Comparison of ENCODE assay signal across 21 mouse cellular contexts in the genomic region with DNA sequence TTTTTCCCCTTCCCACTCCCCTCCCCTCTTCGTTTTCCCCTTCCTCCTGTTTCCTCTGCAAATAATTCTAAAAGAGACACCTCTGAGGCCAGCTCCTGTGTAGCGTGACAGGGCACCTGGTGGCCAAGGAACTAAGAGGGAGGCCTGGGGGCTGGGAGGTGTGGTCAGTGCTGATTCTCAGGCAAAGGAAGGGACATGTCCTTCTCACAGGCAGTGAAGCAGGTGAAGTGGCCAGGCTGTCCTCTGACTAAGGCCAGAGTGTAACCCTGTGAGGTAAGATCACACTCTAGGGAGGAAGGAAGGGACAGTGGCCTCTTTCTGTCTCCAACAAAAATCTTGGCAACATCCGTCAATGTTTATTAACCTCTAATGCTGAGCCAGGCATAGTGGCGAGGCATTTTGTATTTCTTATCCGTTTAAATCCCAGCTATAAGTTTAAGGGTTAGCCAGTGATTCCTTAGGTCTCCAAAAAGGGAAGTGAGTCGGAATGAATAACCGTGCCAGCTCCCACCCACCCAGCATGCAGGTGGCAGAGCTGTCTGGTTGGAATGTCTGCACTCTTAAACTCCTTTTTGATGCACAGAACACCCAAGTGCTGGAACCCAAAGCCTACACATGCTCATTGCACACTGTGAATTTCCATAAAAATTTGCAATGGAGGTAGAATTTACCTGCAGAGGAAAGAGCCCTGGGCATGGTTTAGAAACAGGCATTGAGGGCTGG. TPM values are rescaled to one million over a fixed set of nuclear protein-coding genes. Genes with fewer than 3 reads are reported as not detected.
DNase-seq lines count a peak whose midpoint lies in the region; ATAC-seq and TF ChIP-seq lines count a peak whose summit lies in the region.
"Had no signal": no experiment of that assay in that cellular context is flagged by ENCODE, and none has a peak within 500 bp of the region (broad histone marks: within the 10 kb centered on the region; RNA-seq: fewer than 3 reads in every experiment).

No protein-coding gene starts in this region.

- no peak overlapping the region for H3K4me2 ChIP-seq in kidney, postnatal 0 days (ENCODE audit: low read length)
- no peak overlapping the region for H3K4me2 ChIP-seq in liver, embryonic 12.5 days
- H3K4me2 ChIP-seq: embryonic facial prominence, embryonic 13.5 days; liver, embryonic 13.5 days; midbrain, embryonic 13.5 days; neural tube, embryonic 15.5 days had no signal

- 0 out of 2 replicates have a peak, but pooled peaks cover 12% of the 10 kb centered on the region for H3K4me1 ChIP-seq in kidney, postnatal 0 days (replicated peaks; ENCODE audit: insufficient read depth, low read length)
- peaks cover 3% of the 10 kb centered on the region; the same call in 1 of the 2 replicates for H3K4me1 ChIP-seq in kidney, adult 2 months (ENCODE audit: control insufficient read depth, insufficient read depth, low read length)
- peaks cover 10% of the 10 kb centered on the region; the same call in 1 of the 2 replicates for H3K4me1 ChIP-seq in liver, embryonic 12.5 days
- H3K4me1 ChIP-seq: embryonic facial prominence, embryonic 13.5 days; liver, embryonic 13.5 days; midbrain, embryonic 13.5 days had no signal

- TF ChIP-seq POLR2A in kidney, adult 2 months (IDR thresholded peaks at IDR 0.05; ENCODE audit: low read depth, low read length) = no peak

- no peaks in the 10 kb centered on the region for H3K27me3 ChIP-seq in kidney, postnatal 0 days (ENCODE audit: insufficient read depth, low read length)
- H3K27me3 ChIP-seq in kidney, adult 2 months (replicated peaks; ENCODE audit: control insufficient read depth, insufficient read depth, low read length) = no peaks in the 10 kb centered on the region
- no peaks in the 10 kb centered on the region for H3K27me3 ChIP-seq in liver, embryonic 12.5 days (replicated peaks)
- H3K27me3 ChIP-seq: CH12.LX; embryonic facial prominence, embryonic 13.5 days; liver, embryonic 13.5 days; midbrain, embryonic 13.5 days; neural tube, embryonic 15.5 days had no signal

- DNase-seq in cerebellum, adult 11 months = no peak
- DNase-seq in kidney, postnatal 0 days (ENCODE audit: low spot score) = no peak
- no peak for DNase-seq in kidney, adult 2 months
- peak; percentile 34 for DNase-seq in lung, postnatal 36 days
- peak; percentile 17 for DNase-seq in testis, postnatal 14 days (ENCODE audit: low spot score)
- DNase-seq in layer of hippocampus, postnatal 36 days = no peak
- DNase-seq: adrenal gland, adult 2 months; cerebellum, adult 8-10 months; gastrocnemius, postnatal 25 days; kidney, adult 9 months; liver, embryonic 13.5 days; thymus, postnatal 36 days had no signal

- H3K27ac ChIP-seq in kidney, postnatal 0 days = no peak overlapping the region; the same call in 1 of the 2 replicates
- no peak overlapping the region; the same call in 1 of the 2 replicates for H3K27ac ChIP-seq in kidney, adult 2 months (ENCODE audit: insufficient read depth, low read depth, low read length)
- H3K27ac ChIP-seq in liver, embryonic 12.5 days = no peak overlapping the region
- H3K27ac ChIP-seq: embryonic facial prominence, embryonic 13.5 days; heart, embryonic 10.5 days; left cerebral cortex, adult 2 months; liver, embryonic 13.5 days; midbrain, embryonic 13.5 days; neural tube, embryonic 15.5 days had no signal

- H3K9ac ChIP-seq in kidney, postnatal 0 days (ENCODE audit: low read depth, low read length) = no peak overlapping the region
- no peak overlapping the region for H3K9ac ChIP-seq in liver, embryonic 12.5 days
- H3K9ac ChIP-seq: embryonic facial prominence, embryonic 13.5 days; liver, embryonic 13.5 days; midbrain, embryonic 13.5 days; neural tube, embryonic 15.5 days had no signal

- no peak overlapping the region for H3K4me3 ChIP-seq in kidney, postnatal 0 days (replicated peaks; ENCODE audit: low read depth, low read length)
- no peak overlapping the region for H3K4me3 ChIP-seq in kidney, adult 2 months (ENCODE audit: insufficient read depth, low read depth, low read length)
- no peak overlapping the region for H3K4me3 ChIP-seq in liver, embryonic 12.5 days
- H3K4me3 ChIP-seq: embryonic facial prominence, embryonic 13.5 days; heart, embryonic 10.5 days; left cerebral cortex, adult 2 months; liver, embryonic 13.5 days; midbrain, embryonic 13.5 days; neural tube, embryonic 15.5 days had no signal

- no peak for TF ChIP-seq CTCF in kidney, postnatal 0 days (IDR thresholded peaks at IDR 0.05; ENCODE audit: low read depth)
- no peak for TF ChIP-seq CTCF in kidney, adult 2 months (conservative IDR thresholded peaks at IDR 0.05; ENCODE audit: insufficient read depth, insufficient read length, low read depth, low read length)

- 0 out of 2 replicates have a peak, but pooled peaks have one; percentile 45 for ATAC-seq in cerebellum, adult (ENCODE audit: insufficient number of reproducible peaks, low FRiP score, low TSS enrichment)
- peak; percentile 66 for ATAC-seq in kidney, postnatal 0 days (replicated peaks; ENCODE audit: low FRiP score, low read depth)
- no peak for ATAC-seq in liver, embryonic 12.5 days
- ATAC-seq: hindbrain, embryonic 16.5 days; midbrain, embryonic 13.5 days had no signal

- WGBS in kidney, postnatal 0 days = 47% methylated on average over 7 of the region's 7 CpGs
- 38% methylated on average over 7 of the region's 7 CpGs for WGBS in kidney, adult 2 months
- WGBS in liver, embryonic 12.5 days (ENCODE audit: insufficient replicate concordance) = 48% methylated on average over 7 of the region's 7 CpGs

- H3K36me3 ChIP-seq in kidney, postnatal 0 days (ENCODE audit: insufficient read depth, low read length) = no peaks in the 10 kb centered on the region
- H3K36me3 ChIP-seq in kidney, adult 2 months (ENCODE audit: control insufficient read depth, insufficient read depth, low read length) = no peaks in the 10 kb centered on the region
- H3K36me3 ChIP-seq in liver, embryonic 12.5 days = no peaks in the 10 kb centered on the region
- H3K36me3 ChIP-seq: embryonic facial prominence, embryonic 13.5 days; heart, embryonic 10.5 days; liver, embryonic 13.5 days; midbrain, embryonic 13.5 days; neural tube, embryonic 15.5 days had no signal

- H3K9me3 ChIP-seq in kidney, postnatal 0 days (replicated peaks; ENCODE audit: low read length) = no peaks in the 10 kb centered on the region
- H3K9me3 ChIP-seq in liver, embryonic 12.5 days (replicated peaks) = no peaks in the 10 kb centered on the region
- H3K9me3 ChIP-seq: heart, embryonic 10.5 days; liver, embryonic 13.5 days; midbrain, embryonic 13.5 days had no signal

RNA-seq across cellular contexts. Expression of a gene that starts 29.8 kb away (rescaled TPM):
- 77.7 and 81.3 TPM in 2 replicates for polyA plus RNA-seq in kidney, postnatal 0 days (2015; fragmentation: Nextera tagmentation; extraction: Ambion mirVana)
- 14.0 and 16.6 TPM in 2 replicates for polyA plus RNA-seq in kidney, adult 2 months (2012; rRNA removed)
- polyA plus RNA-seq in liver, embryonic 12.5 days (2016; fragmentation: Nextera tagmentation; extraction: Ambion mirVana) = 5.1 and 5.3 TPM in 2 replicates
- total RNA-seq in layer of hippocampus, postnatal 36 days (2021) = 1 to 10 TPM in 1 of 2 experiments, under 1 TPM in 1; 0.91 to 1.0 TPM
- total RNA-seq: CH12.LX had no signal

RNA-seq across cellular contexts. Expression of a gene that starts 58.4 kb away (rescaled TPM):
- polyA plus RNA-seq in kidney, postnatal 0 days (2015; fragmentation: Nextera tagmentation; extraction: Ambion mirVana) = 21.8 and 27.9 TPM in 2 replicates
- polyA plus RNA-seq in kidney, adult 2 months (2012; rRNA removed) = 46.9 and 47.0 TPM in 2 replicates
- 7.9 and 8.7 TPM in 2 replicates for polyA plus RNA-seq in liver, embryonic 12.5 days (2016; fragmentation: Nextera tagmentation; extraction: Ambion mirVana)
- total RNA-seq in layer of hippocampus, postnatal 36 days (2021) = 100 to 1,000 TPM; 159 to 174 TPM

Comparison
In these comparisons a context has a peak if more than half of its experiments do, and no peak if none do; other contexts are left out.
1. DNase-seq: peak in lung, postnatal 36 days (single experiment) and testis, postnatal 14 days (single experiment); none in cerebellum, adult 11 months (single experiment), kidney, postnatal 0 days (single experiment), kidney, adult 2 months (single experiment) and layer of hippocampus, postnatal 36 days (0 of 2).